Mouse (Mus musculus) ovary, postnatal 36 days (tissue): ENCODE measurements at regions not wholly inside any gene's neighbourhood (a gene's known extent, or its start where the extent isn't known, plus 50 kb on each side); places are given as distances from the start of the nearest gene placed in this dataset.
"Not testable (repeated sequence)": the region's sequence is repeated elsewhere in the genome, so short reads cannot be mapped to it uniquely, and the experiment has no call there.

Source experiments
- DNase-seq: peaks from one replicate; pipeline ENCODE4 v3.0.0; 2022; ENCODE audit warnings: low spot score, mixed read lengths

DNA sequence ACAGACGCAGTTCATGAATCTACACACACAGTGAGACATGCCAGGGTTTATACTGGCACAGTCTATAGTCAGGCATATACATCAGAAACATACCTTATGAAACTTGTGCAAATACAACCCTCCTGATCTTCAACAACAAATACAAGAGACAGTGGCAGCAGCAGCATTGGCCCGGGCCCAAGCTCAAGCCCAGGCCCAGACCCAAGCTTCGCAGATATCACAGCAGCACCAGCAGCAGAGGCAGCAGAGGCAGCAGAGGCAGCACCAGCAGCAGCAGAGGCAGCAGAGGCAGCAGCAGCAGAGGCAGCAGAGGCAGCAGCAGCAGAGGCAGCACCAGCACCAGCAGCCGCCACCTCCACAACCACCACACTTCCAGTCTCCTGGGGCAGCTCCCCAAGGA lies 80.0 kb downstream of the Samd9l start:
- no peak for DNase-seq

DNA sequence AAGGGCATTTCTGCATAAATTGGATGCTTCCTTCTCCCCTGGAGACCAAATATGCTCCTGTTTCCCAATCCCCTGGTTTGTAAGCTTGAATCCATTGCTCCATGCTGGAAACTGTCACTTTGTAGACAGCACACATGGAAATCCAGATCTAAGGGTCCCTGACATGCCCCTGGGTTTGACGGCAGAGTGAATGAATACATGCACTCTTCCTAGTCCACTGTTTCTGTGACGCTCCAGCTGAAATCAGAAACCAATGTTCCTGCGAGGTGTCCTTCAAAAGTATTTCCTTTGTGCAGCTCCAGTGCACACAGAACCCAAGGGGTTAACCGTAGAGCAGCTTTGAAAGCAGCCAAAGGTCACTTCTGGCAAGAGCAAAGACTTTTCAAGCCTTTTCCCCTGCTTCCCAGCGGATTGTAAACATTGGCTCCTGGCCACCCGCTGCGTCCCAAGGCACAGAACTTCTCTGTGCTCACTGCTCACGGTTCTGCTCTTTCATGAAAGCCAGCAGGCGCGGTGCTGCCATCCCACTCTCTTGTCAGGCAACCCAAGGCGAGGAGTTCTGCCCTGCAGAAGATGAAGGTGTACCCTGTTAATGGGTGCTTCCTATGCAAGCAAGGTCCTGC lies 91.7 kb downstream of the Samd9l start:
- DNase-seq, result peak; percentile 35

DNA sequence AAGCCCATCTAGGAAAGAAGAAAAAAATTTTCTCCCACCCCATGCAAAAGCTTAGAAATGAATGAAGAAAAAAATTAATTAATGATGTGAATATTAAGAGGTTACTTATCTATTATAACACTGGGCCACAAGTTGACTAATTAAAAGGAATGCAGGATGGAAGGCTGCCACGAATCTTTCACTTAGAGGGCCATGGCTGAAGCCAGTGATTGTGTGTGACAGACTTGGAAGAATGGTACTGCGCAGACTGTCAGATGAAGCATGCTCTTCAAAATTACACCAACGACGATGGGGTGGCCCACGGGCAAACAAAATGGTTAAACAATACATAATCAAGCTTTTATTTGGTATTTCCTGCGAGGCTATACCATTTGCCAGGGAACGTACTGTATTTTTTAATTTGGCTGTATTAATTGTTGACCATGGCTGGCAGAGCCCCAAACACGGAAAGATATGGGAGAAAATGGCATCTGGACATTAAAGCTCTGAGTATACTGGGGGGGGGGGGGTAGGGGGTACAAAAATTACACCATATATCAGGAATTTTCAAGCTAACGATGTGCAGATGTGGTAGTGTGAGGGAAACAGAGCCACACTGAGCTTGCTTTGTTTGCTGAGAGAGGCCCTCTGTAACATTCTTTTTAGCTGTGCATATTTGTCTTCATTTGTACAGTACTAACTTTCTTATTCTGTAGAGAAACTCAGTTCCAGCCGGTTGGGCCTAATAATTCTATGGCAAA lies 94.3 kb downstream of the Samd9l start:
- not testable (repeated sequence) for DNase-seq

DNA sequence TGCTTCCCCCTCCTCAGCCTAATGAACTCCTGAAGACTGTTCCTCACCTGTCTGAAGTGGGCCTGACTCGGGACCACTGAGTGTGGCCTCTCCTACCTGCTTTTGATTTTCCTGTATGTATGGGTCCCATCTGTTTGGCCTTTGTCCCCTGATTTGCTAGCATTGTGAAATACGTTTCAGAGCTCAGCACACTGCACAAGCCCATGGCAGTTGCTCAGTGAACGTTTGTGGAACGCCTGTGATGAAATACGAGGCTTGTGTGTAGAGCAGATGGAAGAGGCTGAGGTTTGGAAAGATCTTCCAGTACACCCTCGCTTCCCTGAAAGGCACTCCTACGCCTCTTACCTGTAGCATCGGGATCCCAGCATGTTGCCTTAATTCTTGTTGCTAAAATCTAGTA lies 106.1 kb downstream of the Samd9l start:
- not testable (repeated sequence) for DNase-seq

DNA sequence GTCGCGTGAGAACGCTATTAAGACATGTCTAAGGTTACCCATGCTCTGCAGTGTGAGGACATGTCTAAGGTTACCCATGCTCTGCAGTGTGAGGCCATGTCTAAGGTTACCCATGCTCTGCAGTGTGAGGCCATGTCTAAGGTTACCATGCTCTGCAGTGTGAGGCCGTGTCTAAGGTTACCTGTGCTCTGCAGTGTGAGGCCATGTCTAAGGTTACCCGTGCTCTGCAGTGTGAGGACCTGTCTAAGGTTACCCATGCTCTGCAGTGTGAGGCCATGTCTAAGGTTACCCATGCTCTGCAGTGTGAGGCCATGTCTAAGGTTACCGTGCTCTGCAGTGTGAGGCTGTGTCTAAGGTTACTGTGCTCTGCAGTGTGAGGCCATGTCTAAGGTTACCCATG lies 107.4 kb downstream of the Samd9l start:
- not testable (repeated sequence) for DNase-seq

DNA sequence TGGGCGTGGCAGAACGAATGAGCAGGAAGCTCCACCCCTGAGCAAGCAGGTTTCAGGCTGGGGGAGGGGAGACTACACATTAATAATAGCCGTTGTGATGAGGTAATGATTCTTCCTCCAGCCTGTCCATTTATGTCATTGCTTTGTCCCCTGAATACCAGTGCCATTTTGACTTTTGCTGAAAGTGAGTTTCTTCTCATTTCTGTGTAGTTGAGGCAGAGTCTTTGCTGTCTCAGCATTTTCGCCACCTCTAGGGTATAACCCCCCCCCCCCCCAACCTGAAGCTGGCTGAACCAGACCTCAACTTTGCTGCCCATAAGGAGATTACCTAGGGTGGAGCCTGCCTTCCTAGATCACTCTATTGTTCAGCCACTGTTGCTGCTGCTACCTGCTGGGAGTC lies 130.6 kb downstream of the Samd9l start:
- not testable (repeated sequence) for DNase-seq

DNA sequence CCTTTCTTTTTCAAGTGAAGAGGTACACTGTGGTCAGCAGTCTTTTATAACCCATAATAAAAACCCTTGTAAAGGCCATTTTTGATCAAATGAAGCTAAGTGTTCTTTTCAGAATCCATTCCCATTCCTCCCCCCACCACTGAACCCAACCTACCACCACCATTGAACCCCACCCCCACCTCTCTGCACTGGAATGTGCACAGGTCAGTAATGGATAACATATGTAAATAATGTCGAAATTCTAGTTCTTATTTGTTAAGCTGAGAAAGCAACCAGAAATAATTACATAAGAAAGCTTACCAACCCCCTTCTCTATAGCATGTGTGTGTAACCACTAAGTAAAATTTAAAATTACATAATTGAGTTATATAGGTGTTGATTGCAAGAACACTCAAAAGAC lies 133.9 kb downstream of the Samd9l start:
- not testable (repeated sequence) for DNase-seq
